In the genomic region with DNA sequence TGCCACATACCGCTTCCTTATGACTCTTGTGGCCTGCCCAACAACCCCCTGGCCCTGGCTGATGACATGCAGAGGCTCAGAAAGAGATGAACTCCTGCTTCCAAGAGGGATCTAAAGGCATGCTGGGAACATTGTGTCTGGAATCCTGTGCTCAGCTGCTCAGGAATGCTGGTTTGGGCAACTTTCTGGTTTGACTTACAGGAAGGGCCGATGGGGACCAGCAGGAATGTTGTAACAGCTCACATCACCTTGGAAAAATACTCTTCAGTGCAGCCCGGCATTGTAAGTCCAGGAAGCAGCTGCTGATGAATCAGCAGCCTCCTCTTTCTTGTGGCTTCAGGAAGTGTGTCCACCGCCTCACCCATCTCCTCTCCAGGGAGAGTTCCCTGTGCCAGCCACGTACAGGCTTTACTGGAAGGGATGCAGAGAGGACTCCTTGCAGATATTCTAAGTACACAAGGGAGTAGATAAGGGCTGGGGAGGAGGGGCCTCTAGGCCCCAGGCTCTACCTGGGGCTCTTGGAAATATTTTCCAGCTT, we compare ENCODE assay signal across 8 mouse cellular contexts.
A peak's percentile ranks its signal among the peaks of the same experiment; 100 is the strongest.
DNase-seq lines count a peak whose midpoint lies in the region; ATAC-seq and TF ChIP-seq lines count a peak whose summit lies in the region.

No protein-coding gene starts in this region.

- H3K27ac ChIP-seq in spleen, adult 2 months (ENCODE audit: insufficient read depth, low read length): peak overlapping the region; percentile 24; the same call in 1 of the 2 replicates
- peak overlapping the region; percentile 47 for H3K27ac ChIP-seq in kidney, embryonic 16.5 days (ENCODE audit: low read length)
- H3K27ac ChIP-seq in midbrain, embryonic 14.5 days (replicated peaks; ENCODE audit: low read depth, low read length): no peak overlapping the region
- H3K27ac ChIP-seq in hindbrain, embryonic 12.5 days: no peak overlapping the region

- no peak for ATAC-seq in kidney, embryonic 16.5 days (ENCODE audit: low FRiP score, low TSS enrichment)
- ATAC-seq in midbrain, embryonic 14.5 days (ENCODE audit: low FRiP score, low TSS enrichment): no peak
- ATAC-seq in hindbrain, embryonic 12.5 days (ENCODE audit: low FRiP score): no peak

- H3K9ac ChIP-seq in kidney, embryonic 16.5 days (replicated peaks; ENCODE audit: low read length): no peak overlapping the region
- no peak overlapping the region for H3K9ac ChIP-seq in midbrain, embryonic 14.5 days (replicated peaks; ENCODE audit: low read length)
- no peak overlapping the region for H3K9ac ChIP-seq in hindbrain, embryonic 12.5 days

- no peak overlapping the region for H3K4me2 ChIP-seq in kidney, embryonic 16.5 days (replicated peaks; ENCODE audit: low read depth, low read length)
- no peak overlapping the region for H3K4me2 ChIP-seq in midbrain, embryonic 14.5 days (ENCODE audit: low read length)
- H3K4me2 ChIP-seq in hindbrain, embryonic 12.5 days (replicated peaks): no peak overlapping the region

- H3K27me3 ChIP-seq in spleen, adult 2 months (ENCODE audit: control insufficient read depth, insufficient read depth, low read length): no peaks in the 10 kb centered on the region
- H3K27me3 ChIP-seq in kidney, embryonic 16.5 days (ENCODE audit: insufficient read depth, low read length): no peaks in the 10 kb centered on the region
- H3K27me3 ChIP-seq in midbrain, embryonic 14.5 days (ENCODE audit: control insufficient read depth, insufficient read depth, low read length): no peaks in the 10 kb centered on the region
- no peaks in the 10 kb centered on the region for H3K27me3 ChIP-seq in hindbrain, embryonic 12.5 days

- H3K9me3 ChIP-seq in kidney, embryonic 16.5 days (ENCODE audit: low read length): no peaks in the 10 kb centered on the region
- no peaks in the 10 kb centered on the region for H3K9me3 ChIP-seq in midbrain, embryonic 14.5 days (ENCODE audit: control insufficient read depth, low read length)
- no peaks in the 10 kb centered on the region for H3K9me3 ChIP-seq in hindbrain, embryonic 12.5 days (replicated peaks)

- TF ChIP-seq CTCF in spleen, adult 2 months (IDR thresholded peaks at IDR 0.05; ENCODE audit: extremely low read depth, insufficient read depth, insufficient read length, insufficient replicate concordance): no peak

- H3K4me1 ChIP-seq in spleen, adult 2 months (ENCODE audit: control insufficient read depth, insufficient read depth, insufficient read length): peaks cover 4% of the 10 kb centered on the region
- H3K4me1 ChIP-seq in kidney, embryonic 16.5 days (ENCODE audit: insufficient read depth, low read length): peaks cover 30% of the 10 kb centered on the region
- peaks cover 19% of the 10 kb centered on the region for H3K4me1 ChIP-seq in midbrain, embryonic 14.5 days (ENCODE audit: control insufficient read depth, insufficient read depth, low read length)
- peaks cover 15% of the 10 kb centered on the region for H3K4me1 ChIP-seq in hindbrain, embryonic 12.5 days

- no peaks in the 10 kb centered on the region for H3K36me3 ChIP-seq in spleen, adult 2 months (ENCODE audit: control insufficient read depth, insufficient read depth, low read length)
- H3K36me3 ChIP-seq in kidney, embryonic 16.5 days (ENCODE audit: insufficient read depth, low read length): no peaks in the 10 kb centered on the region
- H3K36me3 ChIP-seq in midbrain, embryonic 14.5 days (ENCODE audit: control insufficient read depth, insufficient read depth, low read length): no peaks in the 10 kb centered on the region
- H3K36me3 ChIP-seq in hindbrain, embryonic 12.5 days: no peaks in the 10 kb centered on the region

- H3K4me3 ChIP-seq in spleen, adult 2 months (ENCODE audit: extremely low read depth, insufficient read depth, insufficient read length): no peak overlapping the region
- no peak overlapping the region for H3K4me3 ChIP-seq in kidney, embryonic 16.5 days (ENCODE audit: low read length)
- H3K4me3 ChIP-seq in midbrain, embryonic 14.5 days (replicated peaks; ENCODE audit: low read depth, low read length): no peak overlapping the region
- H3K4me3 ChIP-seq in hindbrain, embryonic 12.5 days: no peak overlapping the region

- DNase-seq in spleen, adult 2 months (ENCODE audit: low read depth in 1 of 2, low spot score in 2 of 2): no peak
- DNase-seq in spleen, postnatal 10 days (ENCODE audit: low spot score in 2 of 2): no peak
- DNase-seq in heart, adult 9 months (ENCODE audit: low spot score in 2 of 2): peak; percentile 70 to 81
- peak; percentile 38 for DNase-seq in yolk sac, embryonic 10.5 days (ENCODE audit: low spot score)
- no peak for DNase-seq in midbrain, embryonic 14.5 days
- no peak for DNase-seq in thymus, postnatal 14 days

- WGBS in spleen, adult 2 months: 68% methylated on average over 5 of the region's 5 CpGs
- 43% methylated on average over 5 of the region's 5 CpGs for WGBS in kidney, embryonic 16.5 days
- WGBS in midbrain, embryonic 14.5 days: 78% methylated on average over 5 of the region's 5 CpGs
- WGBS in hindbrain, embryonic 12.5 days: 58% methylated on average over 5 of the region's 5 CpGs

- no peak for TF ChIP-seq POLR2A in spleen, adult 2 months (IDR thresholded peaks at IDR 0.05; ENCODE audit: low read depth, low read length)

Comparison
In these comparisons a context has a peak if more than half of its experiments do, and no peak if none do; other contexts are left out.
1. DNase-seq: peak in heart, adult 9 months (2 of 2) and yolk sac, embryonic 10.5 days (single experiment); none in spleen, adult 2 months (0 of 2), spleen, postnatal 10 days (0 of 2), midbrain, embryonic 14.5 days (single experiment) and thymus, postnatal 14 days (single experiment).
2. H3K27ac ChIP-seq: peak in spleen, adult 2 months (single experiment) and kidney, embryonic 16.5 days (single experiment); none in midbrain, embryonic 14.5 days (single experiment) and hindbrain, embryonic 12.5 days (single experiment).